Mouse (Mus musculus): ENCODE results near the gene Rad23a. TPM values are rescaled to one million over a fixed set of nuclear protein-coding genes. Genes with fewer than 3 reads are reported as not detected.
A peak's percentile ranks its signal among the peaks of the same experiment; 100 is the strongest.

The Rad23a gene
- polyA plus RNA-seq, 1 experiment: 47.5 TPM

DNA sequence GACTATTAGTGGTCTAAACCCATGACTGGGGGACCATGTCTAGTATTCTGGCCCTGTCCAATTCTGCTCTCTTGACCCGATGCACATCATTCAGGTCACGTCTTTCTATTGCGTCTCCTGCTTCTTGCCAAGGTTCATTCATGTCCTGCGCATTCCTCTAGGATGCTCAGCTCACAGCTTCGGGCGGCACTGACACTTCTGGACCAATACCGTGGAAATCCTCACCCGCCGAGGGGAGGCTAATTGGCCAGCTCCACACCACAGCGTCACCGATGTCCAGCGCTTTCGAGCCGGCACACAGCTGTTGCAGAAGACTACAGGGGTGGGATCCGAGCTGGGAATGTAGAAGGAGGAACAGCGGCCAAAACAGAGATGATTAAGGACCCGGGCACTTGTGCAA is 24.3 kb downstream of the Rad23a start:
- WGBS: 81% methylated on average over 17 of the region's 17 CpGs

DNA sequence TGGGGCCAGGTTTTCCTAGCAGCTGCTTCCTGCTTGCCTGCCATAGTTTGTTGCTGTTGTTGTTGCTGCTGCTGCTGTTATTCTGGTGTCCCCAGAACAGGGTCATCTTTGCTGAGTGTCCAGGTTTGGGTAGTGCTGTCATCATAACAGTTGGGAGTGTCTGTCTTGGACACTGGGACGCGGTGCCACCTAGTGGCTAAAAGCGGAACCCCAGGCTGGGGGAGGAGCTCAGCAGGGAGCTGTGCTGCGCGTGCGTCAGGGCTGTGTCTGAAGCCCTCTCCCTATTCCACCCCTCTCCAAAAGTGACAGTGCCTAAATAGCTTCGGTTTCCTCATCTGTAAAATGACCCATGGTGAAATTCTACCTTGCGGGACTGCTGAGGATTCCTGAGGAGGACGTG is 24.9 kb downstream of the Rad23a start:
- no peaks in the 10 kb centered on the region for H3K36me3 ChIP-seq (ENCODE audit: control insufficient read depth, insufficient read depth, low read length)
- H3K4me1 ChIP-seq (ENCODE audit: control insufficient read depth, insufficient read depth, insufficient read length, low read length): no peaks in the 10 kb centered on the region; the same call in 1 of the 2 replicates
- 14% methylated on average over 9 of the region's 9 CpGs for WGBS
- TF ChIP-seq POLR2A (IDR thresholded peaks at IDR 0.05; ENCODE audit: low read depth, low read length): no peak
- TF ChIP-seq CTCF (IDR thresholded peaks at IDR 0.05; ENCODE audit: extremely low read depth, insufficient read length, insufficient replicate concordance, low read depth, low read length): peak; percentile 92; the same call in 1 of the 2 replicates
- peaks cover 5% of the 10 kb centered on the region; the same call in 1 of the 2 replicates for H3K27me3 ChIP-seq (ENCODE audit: control insufficient read depth, insufficient read depth, low read length)
- no peak overlapping the region for H3K27ac ChIP-seq (ENCODE audit: insufficient read depth, low read depth, low read length)
- H3K4me3 ChIP-seq (ENCODE audit: low read depth, low read length): no peak overlapping the region

More for the DNA sequence above, 24.3 kb downstream of the Rad23a start:
- peaks cover 3% of the 10 kb centered on the region; the same call in 1 of the 2 replicates for H3K27me3 ChIP-seq (ENCODE audit: control insufficient read depth, insufficient read depth, low read length)
- no peaks in the 10 kb centered on the region for H3K36me3 ChIP-seq (ENCODE audit: control insufficient read depth, insufficient read depth, low read length)
- H3K4me3 ChIP-seq (ENCODE audit: low read depth, low read length): no peak overlapping the region
- H3K4me1 ChIP-seq (ENCODE audit: control insufficient read depth, insufficient read depth, insufficient read length, low read length): no peaks in the 10 kb centered on the region; the same call in 1 of the 2 replicates
- no peak overlapping the region for H3K27ac ChIP-seq (ENCODE audit: insufficient read depth, low read depth, low read length)
- no peak for TF ChIP-seq CTCF (IDR thresholded peaks at IDR 0.05; ENCODE audit: extremely low read depth, insufficient read length, insufficient replicate concordance, low read depth, low read length)
- no peak for TF ChIP-seq POLR2A (IDR thresholded peaks at IDR 0.05; ENCODE audit: low read depth, low read length)

DNA sequence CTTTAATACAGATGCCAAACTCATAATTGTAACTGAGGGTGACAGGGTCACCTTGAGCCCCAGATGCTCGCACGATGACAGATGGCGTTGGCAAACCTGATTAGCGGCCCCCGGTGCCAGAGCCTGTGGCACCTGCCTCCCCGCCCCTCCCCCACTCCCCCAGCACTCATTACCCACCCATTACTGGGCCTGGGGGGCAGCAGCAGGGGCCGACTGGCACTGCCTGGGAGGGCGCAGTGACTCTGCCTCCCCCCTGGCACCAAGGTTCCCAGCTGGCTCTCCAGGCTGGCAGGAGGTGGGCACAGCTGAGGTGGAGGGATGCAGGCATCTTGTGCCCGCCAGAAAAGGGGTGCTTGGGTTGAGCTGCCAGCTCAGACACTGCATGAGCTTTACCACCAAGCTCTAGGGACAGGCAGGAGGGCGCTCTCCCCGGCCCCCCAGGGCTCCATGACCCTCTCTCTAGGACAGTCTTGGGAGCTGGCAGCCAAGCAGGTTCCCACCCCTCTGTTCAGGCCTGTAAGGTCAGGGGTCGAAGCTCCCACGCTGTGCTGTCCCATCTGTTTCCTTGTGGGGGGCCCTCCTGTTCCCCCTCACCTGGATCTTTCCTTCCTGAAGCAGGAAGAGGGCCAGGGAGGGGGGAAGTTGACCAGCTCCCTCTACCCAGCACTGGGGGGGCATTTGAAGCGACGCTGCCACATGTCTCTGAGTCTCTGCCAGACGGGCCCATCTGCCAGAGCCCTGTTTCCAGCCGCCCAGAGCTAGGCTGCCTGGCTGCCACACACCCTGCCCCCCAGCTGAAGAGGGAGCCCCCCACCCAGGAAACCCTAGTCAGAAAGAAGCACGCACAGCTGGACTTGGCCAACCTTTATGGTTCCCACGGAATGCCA is 25.7 kb downstream of the Rad23a start:
- H3K27me3 ChIP-seq (ENCODE audit: control insufficient read depth, insufficient read depth, low read length): peaks cover 5% of the 10 kb centered on the region; the same call in 1 of the 2 replicates
- no peaks in the 10 kb centered on the region for H3K36me3 ChIP-seq (ENCODE audit: control insufficient read depth, insufficient read depth, low read length)
- H3K27ac ChIP-seq (ENCODE audit: insufficient read depth, low read depth, low read length): no peak overlapping the region
- no peaks in the 10 kb centered on the region; the same call in 1 of the 2 replicates for H3K4me1 ChIP-seq (ENCODE audit: control insufficient read depth, insufficient read depth, insufficient read length, low read length)
- WGBS: 33% methylated on average over 19 of the region's 19 CpGs
- H3K4me3 ChIP-seq (ENCODE audit: low read depth, low read length): no peak overlapping the region
- TF ChIP-seq POLR2A (IDR thresholded peaks at IDR 0.05; ENCODE audit: low read depth, low read length) (no peak), CTCF (IDR thresholded peaks at IDR 0.05; ENCODE audit: extremely low read depth, insufficient read length, insufficient replicate concordance, low read depth, low read length) (no peak)

DNA sequence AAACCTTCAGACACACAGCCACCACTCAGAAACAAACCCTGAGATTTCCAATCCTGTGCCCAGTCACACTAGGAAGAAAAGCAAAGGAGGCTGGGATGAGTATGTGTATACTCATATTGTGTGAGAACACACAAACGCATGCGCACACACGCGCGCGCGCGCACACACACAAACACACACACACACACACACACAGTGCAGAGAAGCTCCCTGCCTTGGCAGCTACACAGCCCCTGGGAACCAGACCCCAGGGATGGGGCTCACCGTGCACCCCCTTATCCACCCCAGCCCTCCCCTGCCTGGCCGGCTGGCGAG is 26.3 kb downstream of the Rad23a start:
- WGBS: 83% methylated on average over 11 of the region's 11 CpGs
- H3K4me1 ChIP-seq (ENCODE audit: control insufficient read depth, insufficient read depth, insufficient read length, low read length): no peaks in the 10 kb centered on the region; the same call in 1 of the 2 replicates

DNA sequence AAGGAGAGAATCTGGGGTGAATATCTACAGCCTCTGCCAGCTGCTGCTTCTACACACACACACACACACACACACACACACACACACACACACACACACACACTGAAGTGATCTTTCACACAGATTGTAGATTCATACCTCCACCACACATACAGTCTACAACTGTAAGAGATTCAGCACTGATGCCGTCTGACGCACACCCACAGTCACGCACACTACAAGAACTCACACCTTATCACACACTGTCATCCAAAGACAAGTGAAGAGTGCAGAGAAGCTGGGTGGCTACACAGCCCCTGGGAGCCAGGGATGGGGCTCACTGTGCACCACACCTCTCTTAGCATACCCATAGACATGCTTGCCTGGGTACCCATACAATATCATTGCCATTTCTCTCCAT is 26.6 kb downstream of the Rad23a start:
- 67% methylated on average over 3 of the region's 3 CpGs for WGBS
- Histone ChIP-seq H3K4me1 (ENCODE audit: control insufficient read depth, insufficient read depth, insufficient read length, low read length) (no peaks in the 10 kb centered on the region; the same call in 1 of the 2 replicates), H3K27me3 (ENCODE audit: control insufficient read depth, insufficient read depth, low read length) (peaks cover 5% of the 10 kb centered on the region; the same call in 1 of the 2 replicates), H3K36me3 (ENCODE audit: control insufficient read depth, insufficient read depth, low read length) (no peaks in the 10 kb centered on the region), H3K27ac (ENCODE audit: insufficient read depth, low read depth, low read length) (no peak overlapping the region), H3K4me3 (ENCODE audit: low read depth, low read length) (no peak overlapping the region)
- TF ChIP-seq POLR2A (IDR thresholded peaks at IDR 0.05; ENCODE audit: low read depth, low read length): no peak
- TF ChIP-seq CTCF (IDR thresholded peaks at IDR 0.05; ENCODE audit: extremely low read depth, insufficient read length, insufficient replicate concordance, low read depth, low read length): no peak

More for the DNA sequence above, 26.3 kb downstream of the Rad23a start:
- H3K27ac ChIP-seq (ENCODE audit: insufficient read depth, low read depth, low read length): no peak overlapping the region
- TF ChIP-seq POLR2A (IDR thresholded peaks at IDR 0.05; ENCODE audit: low read depth, low read length) (no peak), CTCF (IDR thresholded peaks at IDR 0.05; ENCODE audit: extremely low read depth, insufficient read length, insufficient replicate concordance, low read depth, low read length) (no peak)
- H3K36me3 ChIP-seq (ENCODE audit: control insufficient read depth, insufficient read depth, low read length): no peaks in the 10 kb centered on the region
- no peak overlapping the region for H3K4me3 ChIP-seq (ENCODE audit: low read depth, low read length)
- peaks cover 5% of the 10 kb centered on the region; the same call in 1 of the 2 replicates for H3K27me3 ChIP-seq (ENCODE audit: control insufficient read depth, insufficient read depth, low read length)

DNA sequence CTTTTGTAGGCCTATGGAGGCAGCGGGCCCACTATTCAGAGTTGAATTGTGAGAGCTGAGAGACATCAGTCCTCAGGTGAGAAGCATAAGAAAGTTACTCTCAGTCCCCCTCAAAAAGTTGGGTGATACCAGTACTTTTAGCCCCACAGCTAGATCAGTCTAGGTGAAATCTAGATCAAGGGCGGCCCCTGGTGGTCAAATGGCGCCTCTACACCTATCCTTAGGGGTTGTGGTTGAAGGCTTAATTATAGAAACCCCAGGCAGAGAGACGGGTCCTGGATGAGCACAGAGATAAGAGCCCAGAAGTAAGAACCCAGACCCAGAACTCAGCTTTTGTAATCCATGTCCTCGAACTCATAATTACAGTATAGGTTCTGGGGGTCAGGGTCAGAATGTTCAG is 27.4 kb downstream of the Rad23a start:
- Histone ChIP-seq H3K4me1 (ENCODE audit: control insufficient read depth, insufficient read depth, insufficient read length, low read length) (no peaks in the 10 kb centered on the region; the same call in 1 of the 2 replicates), H3K27ac (ENCODE audit: insufficient read depth, low read depth, low read length) (no peak overlapping the region), H3K36me3 (ENCODE audit: control insufficient read depth, insufficient read depth, low read length) (no peaks in the 10 kb centered on the region), H3K27me3 (ENCODE audit: control insufficient read depth, insufficient read depth, low read length) (peaks cover 5% of the 10 kb centered on the region; the same call in 1 of the 2 replicates), H3K4me3 (ENCODE audit: low read depth, low read length) (no peak overlapping the region)
- 3% methylated on average over 5 of the region's 5 CpGs for WGBS
- TF ChIP-seq CTCF (IDR thresholded peaks at IDR 0.05; ENCODE audit: extremely low read depth, insufficient read length, insufficient replicate concordance, low read depth, low read length): peak; percentile 79; the same call in 1 of the 2 replicates
- TF ChIP-seq POLR2A (IDR thresholded peaks at IDR 0.05; ENCODE audit: low read depth, low read length): no peak

DNA sequence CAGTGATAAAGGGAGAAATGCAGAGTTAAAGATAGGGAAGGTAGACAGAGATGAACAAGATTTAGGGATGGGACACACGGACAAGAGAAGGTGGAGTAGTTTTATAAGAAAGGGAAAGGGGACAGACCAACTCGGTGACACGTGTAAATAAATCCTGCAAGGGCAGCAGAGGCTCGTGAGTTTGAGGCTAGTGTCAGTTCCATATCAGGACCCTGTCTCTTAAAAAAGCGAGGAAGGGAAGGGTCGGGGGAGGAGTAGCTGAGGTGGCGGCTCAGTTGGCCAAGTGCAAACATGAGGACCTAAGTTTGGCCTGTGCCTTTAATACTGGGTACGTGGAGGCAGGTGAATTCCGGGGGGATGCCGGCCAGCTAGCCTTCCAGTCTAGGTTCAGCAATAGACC is 29.2 kb downstream of the Rad23a start:
- peak overlapping the region; percentile 39; the same call in 1 of the 2 replicates for H3K4me3 ChIP-seq (ENCODE audit: low read depth, low read length)

More for the DNA sequence above, 29.2 kb downstream of the Rad23a start:
- Histone ChIP-seq H3K27me3 (ENCODE audit: control insufficient read depth, insufficient read depth, low read length) (peaks cover 5% of the 10 kb centered on the region; the same call in 1 of the 2 replicates), H3K4me1 (ENCODE audit: control insufficient read depth, insufficient read depth, insufficient read length, low read length) (no peaks in the 10 kb centered on the region; the same call in 1 of the 2 replicates), H3K27ac (ENCODE audit: insufficient read depth, low read depth, low read length) (no peak overlapping the region), H3K36me3 (ENCODE audit: control insufficient read depth, insufficient read depth, low read length) (no peaks in the 10 kb centered on the region)
- WGBS: 25% methylated on average over 10 of the region's 10 CpGs
- TF ChIP-seq CTCF (IDR thresholded peaks at IDR 0.05; ENCODE audit: extremely low read depth, insufficient read length, insufficient replicate concordance, low read depth, low read length) (no peak), POLR2A (IDR thresholded peaks at IDR 0.05; ENCODE audit: low read depth, low read length) (no peak)
